Mouse (Mus musculus): ENCODE measurements around the gene Gfap.

Gene Gfap

GRCm38 (mm10) chr11:102900763-102901162 lies at the start of gene Gfap:
Gene Gfap (minus strand): TSS chr11:102900912.
- DNase-seq: peak; percentile 91 to 97

- peak in 1 of 2 experiments; percentile 36 for DNase-seq
Observed at GRCm38 (mm10) chr11:102948043-102948961, 47.6 kb upstream of the Gfap start.

GRCm38 (mm10) chr11:102946992-102947343 lies 46.3 kb upstream of the Gfap start:
- DNase-seq: no peak

GRCm38 (mm10) chr11:102946265-102946991 lies 45.7 kb upstream of the Gfap start, which contains the start of gene C1ql1:
Gene C1ql1 (minus strand): TSS chr11:102946688.
- peak; percentile 79 for DNase-seq

- DNase-seq: no peak
Observed at GRCm38 (mm10) chr11:102945306-102946264, 44.9 kb upstream of the Gfap start.

DNA sequence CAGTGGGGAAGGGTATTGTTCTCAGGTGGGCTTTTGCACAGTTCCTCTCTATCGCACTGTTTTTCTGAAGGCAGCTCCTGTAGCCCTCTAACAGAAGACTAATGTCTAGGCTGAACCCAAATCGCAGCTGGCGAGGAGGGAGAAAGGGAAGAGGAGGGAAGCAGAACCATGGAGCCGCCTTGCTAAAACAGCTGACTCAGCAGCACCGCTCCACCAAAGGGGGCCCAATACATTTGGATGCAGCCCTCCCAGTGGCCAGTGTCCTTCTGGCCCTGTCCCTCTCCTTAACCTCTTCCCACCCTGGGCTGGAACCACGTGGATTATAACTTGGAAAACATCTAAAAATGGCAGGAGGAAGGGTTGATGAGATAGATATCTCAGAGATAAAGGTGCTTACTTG lies 40.5 kb upstream of the Gfap start:
- no peak for DNase-seq

- DNase-seq: no peak
Observed at GRCm38 (mm10) chr11:102939024-102939675, 38.4 kb upstream of the Gfap start.

- DNase-seq: no peak
Observed at GRCm38 (mm10) chr11:102937529-102938182, 36.9 kb upstream of the Gfap start.

- DNase-seq: no peak
Observed at GRCm38 (mm10) chr11:102936272-102936671, 35.6 kb upstream of the Gfap start.

GRCm38 (mm10) chr11:102930672-102931071 lies 30.0 kb upstream of the Gfap start:
- no peak for DNase-seq

DNA sequence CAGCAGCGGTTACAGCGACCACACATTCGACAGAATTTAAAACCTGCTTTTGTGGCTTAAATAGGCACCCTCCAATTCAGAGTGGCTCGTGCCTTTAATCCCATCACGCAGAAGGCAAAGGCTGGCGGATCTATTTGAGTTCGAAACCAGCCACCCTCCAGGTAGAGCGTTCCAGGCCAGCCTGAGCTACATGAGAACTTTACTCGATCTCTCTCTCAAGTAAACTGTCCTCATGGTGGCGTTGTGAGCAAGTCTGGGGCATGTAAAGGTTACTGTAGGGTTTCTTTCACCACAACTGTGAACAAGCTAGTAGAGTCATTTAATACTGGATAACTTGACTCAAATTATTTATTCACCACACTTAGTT lies 24.6 kb upstream of the Gfap start:
- DNase-seq: peak in 1 of 2 experiments; percentile 70

DNA sequence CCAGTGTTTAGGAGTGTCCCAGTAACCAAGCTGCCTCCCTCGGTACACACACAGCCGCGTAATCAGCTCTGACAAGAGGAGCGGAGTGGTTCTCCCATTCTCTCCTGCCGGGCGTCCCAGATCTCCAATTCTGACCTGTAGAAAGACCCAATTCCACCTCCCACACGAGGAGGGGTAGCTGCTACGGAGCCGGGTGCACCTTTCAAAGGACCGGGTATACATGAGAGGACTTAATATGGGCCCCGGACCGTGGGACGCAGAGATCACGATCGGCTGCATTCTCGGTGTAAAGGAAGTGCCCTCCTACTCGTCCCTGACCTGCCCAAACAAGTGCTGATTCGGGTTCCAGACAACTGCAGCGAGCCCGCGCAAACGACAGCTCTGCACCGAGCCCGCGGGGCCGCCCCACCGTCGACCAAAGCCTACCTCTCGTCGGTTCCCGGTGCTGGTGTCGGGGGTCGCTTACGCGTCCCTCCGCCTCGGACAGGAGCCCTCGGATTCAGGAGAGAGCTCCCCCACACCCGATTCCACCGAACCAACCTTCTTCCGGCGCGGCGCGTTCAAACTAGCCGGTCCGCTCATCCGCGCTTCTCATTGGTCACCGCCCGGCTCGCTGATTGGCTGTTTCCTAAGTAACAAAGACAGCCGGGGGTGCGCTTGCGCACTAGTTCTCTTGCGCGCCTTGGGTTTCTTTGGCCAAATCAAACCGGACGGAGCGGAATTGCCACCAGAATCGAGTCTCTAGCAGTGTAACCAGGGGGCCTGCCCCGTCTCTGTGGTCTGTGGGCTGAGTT lies 24.0 kb upstream of the Gfap start, which contains the start of gene Kif18b:
Gene Kif18b, minus strand, starts transcription at position 568 of the 794 bp plus-strand sequence.
- peak; percentile 95 to 96 for DNase-seq

DNA sequence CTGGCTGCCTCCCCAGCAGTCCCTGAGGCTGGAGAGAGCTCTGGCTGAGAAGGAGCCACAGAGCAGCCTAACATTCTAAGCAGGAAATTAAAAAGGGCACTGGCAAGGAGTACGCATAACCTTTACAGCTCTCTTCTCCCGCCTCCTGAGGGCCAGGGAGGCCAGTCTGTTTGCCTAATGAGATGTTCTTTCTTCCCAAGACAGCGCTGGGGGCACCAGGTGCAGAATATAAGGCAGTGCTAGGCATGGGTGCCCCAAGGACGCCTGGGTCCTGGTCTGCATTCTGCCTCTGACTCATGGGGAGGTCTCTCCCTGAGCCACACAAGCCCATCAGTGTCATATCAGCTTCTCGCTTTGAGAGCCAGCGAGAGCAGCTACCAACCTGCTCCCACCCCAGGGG lies 20.8 kb upstream of the Gfap start:
- no peak for DNase-seq

DNA sequence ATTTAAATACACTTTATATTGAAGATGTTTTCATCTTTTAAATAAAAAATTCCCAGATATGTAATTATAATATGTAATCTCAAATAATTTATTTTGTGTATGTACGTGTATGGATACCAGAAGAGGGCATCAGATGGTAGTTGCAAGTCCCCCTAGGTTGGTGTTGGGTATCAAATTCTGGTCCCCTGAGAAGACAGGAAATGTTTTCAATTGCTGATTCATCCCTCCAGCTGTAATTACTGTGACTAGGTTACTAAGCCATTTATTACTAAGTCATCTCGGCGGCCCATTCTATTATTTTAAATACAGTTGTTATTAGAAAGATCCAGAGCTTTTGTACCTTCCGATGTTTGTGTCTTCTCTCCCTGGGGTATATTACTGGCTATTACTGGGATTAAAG lies 17.4 kb upstream of the Gfap start:
- no peak for DNase-seq

GRCm38 (mm10) chr11:102915380-102915779 lies 14.7 kb upstream of the Gfap start:
- DNase-seq: no peak

- DNase-seq: no peak
Observed at GRCm38 (mm10) chr11:102911376-102911775, 10.7 kb upstream of the Gfap start.

GRCm38 (mm10) chr11:102903654-102904053 lies 2.9 kb upstream of the Gfap start:
- no peak for DNase-seq

DNA sequence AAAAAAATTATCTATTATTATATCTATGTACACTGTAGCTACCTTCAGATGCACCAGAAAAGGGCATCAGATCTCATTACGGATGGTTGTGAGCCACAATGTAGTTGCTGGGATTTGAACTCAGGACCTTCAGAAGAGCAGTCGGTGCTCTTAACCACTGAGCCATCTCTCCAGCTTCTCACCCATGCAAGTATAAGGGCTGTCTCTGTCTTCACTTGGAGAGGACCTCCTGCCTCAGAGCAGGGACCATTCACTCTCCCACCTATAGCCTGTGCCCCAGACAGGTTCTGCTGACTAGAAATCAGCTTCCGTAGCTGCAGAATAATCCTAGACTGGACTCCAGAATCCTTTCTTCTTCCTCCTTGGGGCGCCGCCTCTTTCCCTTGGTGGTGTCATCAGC lies 1.4 kb upstream of the Gfap start:
- no peak for DNase-seq

DNA sequence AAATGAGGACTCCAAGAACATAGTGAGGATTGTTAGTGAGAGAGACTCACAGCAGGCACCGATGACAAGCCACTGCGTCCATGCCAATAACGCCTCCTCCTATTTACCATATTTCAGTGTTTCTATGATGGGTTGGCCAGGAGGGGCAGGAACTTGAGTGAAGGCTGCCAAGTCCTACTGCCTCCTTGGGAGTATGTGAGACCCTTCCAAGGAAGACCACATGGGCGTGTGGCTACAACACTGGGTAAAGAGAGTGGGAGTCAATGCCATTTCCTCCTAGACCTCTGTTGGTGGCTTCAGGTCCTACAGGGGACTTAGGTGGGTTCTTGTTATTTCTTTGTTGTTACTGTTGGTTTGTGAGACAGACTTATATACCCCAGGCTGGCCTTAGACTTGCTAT lies 487 bp upstream of the Gfap start:
- DNase-seq: no peak

DNA sequence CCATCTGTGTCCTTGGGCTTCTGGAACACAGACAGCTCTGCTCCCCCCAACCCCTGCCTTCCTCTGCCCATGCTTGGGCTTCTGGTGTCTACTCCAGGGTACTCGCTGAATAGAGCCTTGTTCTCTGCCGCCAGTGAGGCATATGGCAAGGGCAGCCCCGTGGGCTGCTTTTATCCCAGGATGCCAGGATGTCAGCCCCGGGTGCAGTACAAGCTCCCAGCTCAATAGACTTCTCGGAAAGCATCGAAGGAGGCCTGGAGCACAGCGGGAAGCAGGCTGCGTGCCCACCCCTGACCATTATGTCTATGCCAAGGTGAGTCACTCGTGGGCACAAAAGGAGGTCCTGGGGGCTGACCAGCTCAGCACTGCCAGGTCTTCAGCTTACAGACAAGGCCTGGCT lies 2.3 kb downstream of the Gfap start:
- peak; percentile 85 to 89 for DNase-seq

DNA sequence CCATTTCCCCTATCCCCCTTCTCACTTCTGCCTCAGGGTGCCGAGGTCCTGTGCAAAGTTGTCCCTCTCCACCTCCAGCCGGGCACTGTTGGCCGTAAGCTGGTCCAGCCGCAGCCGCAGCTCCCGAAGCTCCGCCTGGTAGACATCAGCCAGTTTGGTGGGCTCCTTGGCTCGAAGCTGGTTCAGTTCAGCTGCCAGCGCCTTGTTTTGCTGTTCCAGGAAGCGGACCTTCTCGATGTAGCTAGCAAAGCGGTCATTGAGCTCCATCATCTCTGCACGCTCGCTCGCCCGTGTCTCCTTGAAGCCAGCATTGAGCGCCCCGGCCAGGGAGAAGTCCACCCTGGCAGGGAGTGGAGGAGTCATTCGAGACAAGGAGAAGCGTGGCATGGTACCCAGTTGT lies 4.1 kb downstream of the Gfap start:
- peak; percentile 49 to 56 for DNase-seq

Data from cerebellum, postnatal 14 days (tissue).